Mouse (Mus musculus): ENCODE measurements around the gene Gm21987.

Gene Gm21987

DNA sequence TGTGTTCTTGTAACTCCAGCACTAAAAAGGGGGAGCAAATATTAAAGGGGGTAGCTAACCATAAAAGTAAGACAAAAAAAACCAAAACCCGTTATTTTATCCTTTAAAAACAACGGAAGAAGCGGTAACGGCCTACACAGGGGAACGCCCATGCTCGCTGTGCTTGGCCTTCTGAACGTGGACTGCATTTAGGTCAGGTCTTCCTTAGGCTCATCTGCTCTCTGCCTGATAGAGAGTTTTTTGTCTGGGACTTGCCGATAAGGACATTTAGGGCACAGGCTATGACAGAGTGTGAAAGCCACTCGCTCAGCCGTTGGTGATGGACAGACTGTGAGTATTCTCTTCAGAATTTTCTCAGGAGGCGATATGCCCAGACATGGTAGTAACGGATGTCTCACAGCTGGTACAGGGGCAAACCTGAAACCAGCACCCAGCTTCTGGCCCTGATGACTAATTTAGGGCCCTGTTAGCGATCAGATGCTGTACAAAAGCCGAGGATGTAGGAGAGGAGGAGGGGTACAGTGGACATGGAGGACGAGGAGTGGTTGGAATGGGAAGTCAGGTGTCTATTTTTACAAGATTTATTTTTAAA lies 25.0 kb downstream of the Gm21987 start:
- no peak for DNase-seq (ENCODE audit: low spot score)

GRCm38 (mm10) chr16:38372876-38373275 lies 26.0 kb downstream of the Gm21987 start:
- DNase-seq (ENCODE audit: low spot score), result no peak

DNA sequence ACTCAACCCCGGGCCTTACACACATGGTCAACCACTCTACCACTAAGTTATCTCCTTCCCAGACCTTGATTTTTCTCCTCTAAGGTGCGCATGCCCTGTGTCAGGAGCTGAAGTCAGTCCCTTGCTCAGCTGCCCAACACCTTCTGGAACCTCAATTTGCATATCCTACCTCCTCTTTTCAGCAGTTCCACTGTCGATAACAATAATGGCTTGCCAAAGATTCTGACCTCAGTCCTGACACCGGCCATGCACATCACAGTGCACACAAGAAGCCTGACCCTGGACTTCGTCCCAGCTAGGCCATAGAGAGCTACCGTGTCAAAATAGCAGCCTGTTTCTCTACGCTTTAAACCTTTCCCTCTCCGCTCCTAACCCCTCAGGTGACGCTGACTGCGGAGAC lies 26.6 kb downstream of the Gm21987 start:
- DNase-seq (ENCODE audit: low spot score), result no peak

- DNase-seq (ENCODE audit: low spot score), result no peak
These were observed 27.1 kb downstream of the Gm21987 start for GRCm38 (mm10) chr16:38373941-38374340.

GRCm38 (mm10) chr16:38374379-38375140 lies 27.7 kb downstream of the Gm21987 start:
- DNase-seq (ENCODE audit: low spot score), result no peak

- DNase-seq (ENCODE audit: low spot score), result no peak
These were observed 28.3 kb downstream of the Gm21987 start for GRCm38 (mm10) chr16:38375182-38375581.

- DNase-seq (ENCODE audit: low spot score), result peak; percentile 67
These were observed 29.5 kb downstream of the Gm21987 start for GRCm38 (mm10) chr16:38376163-38376840.

- no peak for DNase-seq (ENCODE audit: low spot score)
These were observed 30.0 kb downstream of the Gm21987 start for GRCm38 (mm10) chr16:38376841-38377249.

DNA sequence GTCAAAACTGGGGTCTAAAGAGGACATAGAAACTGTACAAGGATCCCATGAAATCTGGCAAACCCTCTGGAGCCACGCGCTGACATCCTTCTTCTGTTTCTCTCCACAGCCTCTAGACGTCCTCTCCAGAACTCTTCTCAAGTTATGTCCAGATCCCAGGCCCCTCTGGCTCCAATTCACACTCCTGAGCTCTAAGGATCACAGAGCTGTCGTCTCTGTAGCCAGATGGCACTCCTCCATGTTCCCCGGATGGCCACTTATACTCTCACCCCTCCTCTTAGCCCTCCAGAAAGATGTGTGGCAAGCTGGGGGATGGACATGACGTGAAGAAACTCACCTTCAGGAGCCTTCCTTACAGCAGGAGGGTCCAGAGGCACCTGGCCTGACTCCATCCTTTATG lies 30.7 kb downstream of the Gm21987 start:
- no peak for DNase-seq (ENCODE audit: low spot score)

GRCm38 (mm10) chr16:38378591-38378990 lies 31.8 kb downstream of the Gm21987 start:
- DNase-seq (ENCODE audit: low spot score), result no peak

DNA sequence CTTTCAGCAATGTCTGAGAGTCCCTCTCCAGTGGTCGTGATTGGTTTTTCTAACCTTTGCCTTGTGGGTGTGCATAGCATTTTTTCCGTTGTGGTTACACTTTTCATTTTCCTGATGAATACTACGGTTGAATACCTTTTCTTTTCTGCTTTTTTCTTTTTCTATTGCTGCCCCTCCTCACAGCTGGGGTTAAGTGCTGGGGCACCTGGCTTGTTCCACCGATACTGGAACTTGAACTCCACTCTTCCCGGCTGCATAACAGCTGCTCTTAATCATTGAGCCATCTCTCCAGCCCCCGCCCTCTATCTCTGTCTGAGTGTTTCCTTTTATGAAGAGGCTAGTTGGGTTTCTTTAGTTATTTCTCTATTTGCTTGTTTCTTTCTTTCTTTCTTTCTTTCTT lies 32.2 kb downstream of the Gm21987 start:
- no peak for DNase-seq (ENCODE audit: low spot score)

GRCm38 (mm10) chr16:38379493-38379892 lies 32.7 kb downstream of the Gm21987 start:
- DNase-seq (ENCODE audit: low spot score), result no peak

DNA sequence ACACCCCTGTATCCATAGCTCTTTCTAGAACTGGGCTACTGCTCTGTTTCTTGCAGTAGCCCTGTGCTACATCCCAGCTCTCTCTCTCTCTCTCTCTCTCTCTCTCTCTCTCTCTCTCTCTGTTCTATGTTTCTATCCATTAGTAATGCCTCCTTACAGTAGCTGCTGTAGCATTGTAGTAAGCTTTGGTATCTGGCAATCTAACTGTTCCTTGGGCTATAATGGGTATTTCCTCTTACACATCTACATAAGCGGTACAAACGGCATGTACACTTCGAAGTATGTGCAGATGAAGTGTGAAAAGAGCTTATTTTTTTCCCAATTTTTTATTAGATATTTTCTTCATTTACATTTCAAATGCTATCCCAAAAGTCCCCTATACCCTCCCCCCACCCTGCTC lies 33.1 kb downstream of the Gm21987 start:
- no peak for DNase-seq (ENCODE audit: low spot score)

DNA sequence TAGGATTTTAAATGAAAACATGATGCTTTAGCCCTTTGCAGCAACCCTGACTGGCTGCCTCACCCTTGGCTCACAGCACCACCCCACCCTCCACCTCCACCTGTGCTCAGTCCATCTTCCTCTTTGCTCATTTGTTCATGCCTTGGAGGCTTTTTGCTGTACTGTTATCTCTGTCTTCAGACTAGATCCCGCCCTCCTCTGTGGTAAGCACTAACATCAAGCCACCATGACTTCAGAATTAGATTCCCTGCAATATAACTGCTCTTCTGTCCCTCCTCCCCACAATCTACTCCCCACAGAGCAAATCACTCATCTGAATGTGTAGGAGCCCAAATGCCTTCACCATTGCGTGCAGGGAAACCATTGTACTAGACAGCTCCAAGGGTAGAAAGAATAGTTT lies 36.8 kb downstream of the Gm21987 start:
- DNase-seq (ENCODE audit: low spot score), result no peak

DNA sequence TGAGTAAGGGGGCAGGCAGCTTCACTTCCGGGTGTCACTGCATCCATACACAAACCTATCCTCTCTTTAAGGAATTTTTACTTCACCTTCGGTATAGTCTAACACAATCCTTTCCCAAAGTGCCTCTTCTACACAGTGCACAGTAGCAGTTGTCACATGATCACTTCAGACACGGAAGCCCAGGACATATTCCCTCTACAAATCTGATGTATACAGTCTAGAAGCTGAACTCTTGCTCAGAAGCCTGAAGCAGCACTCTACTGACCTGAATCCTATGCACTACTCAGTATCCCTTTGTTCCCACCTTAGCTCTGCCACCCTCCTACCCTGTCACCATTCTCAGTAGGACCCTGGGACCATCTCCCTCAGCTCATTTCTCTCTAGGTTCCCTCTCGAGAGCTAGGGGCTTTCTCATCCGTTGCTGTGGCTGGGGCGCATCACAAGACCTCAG lies 38.4 kb downstream of the Gm21987 start:
- no peak for DNase-seq (ENCODE audit: low spot score)

- no peak for DNase-seq (ENCODE audit: low spot score)
These were observed 38.9 kb downstream of the Gm21987 start for GRCm38 (mm10) chr16:38385700-38386099.

DNA sequence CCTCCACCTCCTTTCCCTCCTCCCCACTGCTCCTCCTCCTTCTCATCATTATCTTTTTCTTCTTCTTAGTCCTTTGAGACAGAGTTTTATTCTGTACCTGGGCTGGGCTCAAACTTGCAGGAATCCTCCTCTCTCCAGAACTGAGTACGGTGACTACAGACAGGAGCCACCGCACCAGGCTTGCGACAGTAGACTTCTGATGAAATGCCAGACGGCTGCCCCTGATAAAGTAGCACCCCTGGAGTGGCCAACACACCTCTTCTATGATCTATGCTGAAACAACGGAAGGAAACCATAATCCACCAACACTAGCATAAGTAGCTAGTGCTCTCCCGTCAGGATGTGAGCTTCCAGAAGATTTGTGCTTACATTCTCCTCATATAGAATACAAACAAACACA lies 40.5 kb downstream of the Gm21987 start:
- DNase-seq (ENCODE audit: low spot score), result no peak

- DNase-seq (ENCODE audit: low spot score), result no peak
These were observed 41.9 kb downstream of the Gm21987 start for GRCm38 (mm10) chr16:38388757-38389156.

DNA sequence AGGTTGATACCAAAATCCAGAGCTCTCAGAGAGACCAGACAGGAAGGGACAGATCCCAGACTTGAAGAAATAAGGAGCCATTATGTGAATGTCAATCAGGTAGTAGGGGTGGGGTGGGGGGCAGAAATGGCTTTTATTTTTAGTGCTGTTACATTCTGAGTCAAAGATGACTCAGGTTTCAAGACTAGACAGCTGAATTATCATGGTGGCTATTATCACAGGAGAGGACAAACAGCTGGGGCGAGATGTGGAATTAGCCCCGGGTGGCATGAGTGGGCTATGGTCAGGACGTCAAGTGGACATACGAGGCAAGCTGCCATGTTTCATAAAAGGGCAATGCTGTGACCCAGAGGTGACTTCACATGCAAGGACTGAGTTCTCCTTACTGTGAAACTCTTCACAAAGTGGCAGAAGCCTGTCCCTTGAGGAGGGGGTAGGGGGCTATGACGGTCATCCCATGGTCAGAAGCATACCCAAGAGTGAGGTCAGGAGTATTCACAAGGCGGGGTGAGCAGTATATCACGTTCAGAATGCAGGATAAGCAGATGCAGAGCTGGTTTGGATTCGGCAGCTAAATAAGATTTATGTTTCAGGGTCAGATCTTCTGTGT lies 42.5 kb downstream of the Gm21987 start:
- DNase-seq (ENCODE audit: low spot score), result no peak

- DNase-seq (ENCODE audit: low spot score), result no peak
These were observed 43.5 kb downstream of the Gm21987 start for GRCm38 (mm10) chr16:38390322-38390721.

DNA sequence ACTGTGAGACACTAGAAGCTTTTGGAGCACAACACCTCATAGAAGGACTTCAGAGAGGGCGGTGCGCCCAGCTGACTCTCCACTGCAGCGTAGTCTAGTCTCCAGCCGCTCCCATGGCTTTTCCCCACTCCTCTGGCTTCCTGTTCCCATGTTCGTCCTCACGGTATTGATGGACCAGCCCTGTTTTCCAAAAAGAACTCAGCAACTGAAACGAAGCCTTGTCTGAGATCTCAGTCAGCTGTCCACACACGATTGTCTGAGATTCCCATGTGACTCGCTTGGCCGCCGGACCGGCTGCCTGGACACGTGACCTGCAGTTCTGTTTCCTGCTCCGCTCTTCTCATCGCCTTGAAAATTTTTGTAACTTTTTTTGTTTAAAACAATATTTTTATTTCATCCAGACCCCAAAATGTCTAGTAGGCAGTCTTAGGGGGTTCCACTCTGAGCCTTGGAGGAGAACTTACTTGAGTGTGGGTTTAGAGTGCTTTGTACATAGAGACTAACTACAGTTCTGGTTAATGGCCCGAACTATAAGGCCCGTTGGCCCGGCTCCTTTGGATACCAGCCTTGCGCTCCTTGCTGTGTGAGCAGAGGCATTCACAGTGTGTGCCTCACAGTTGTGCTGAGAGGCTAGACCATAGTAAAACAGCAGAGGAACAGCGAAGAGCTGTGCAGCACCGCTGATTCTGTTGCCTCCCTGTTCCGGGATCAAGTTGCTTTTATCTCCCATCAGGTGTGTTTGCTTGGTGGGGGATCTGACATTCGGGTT lies 45.5 kb downstream of the Gm21987 start:
- no peak for DNase-seq (ENCODE audit: low spot score)

DNA sequence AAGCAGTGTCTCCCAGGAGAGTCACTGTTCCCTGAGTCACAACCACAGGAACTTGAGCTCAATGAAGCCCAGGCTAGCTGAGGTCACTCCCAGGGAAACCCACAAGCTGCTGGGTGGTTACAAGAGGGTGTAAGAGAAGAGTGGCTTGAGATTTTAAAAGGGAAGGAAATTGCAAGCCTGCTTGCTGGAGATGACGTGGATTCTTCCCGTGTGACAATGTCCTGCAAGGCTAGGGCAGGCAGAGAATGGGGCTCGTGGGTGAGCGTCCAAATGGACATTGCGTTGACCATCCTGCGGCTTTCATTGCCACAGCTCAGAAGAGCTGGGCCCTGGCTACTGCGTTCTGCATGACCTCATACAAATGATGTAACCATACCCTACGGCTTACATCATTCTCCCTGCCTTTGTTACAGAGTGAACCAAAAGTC lies 47.4 kb downstream of the Gm21987 start:
- no peak for DNase-seq (ENCODE audit: low spot score)

All from embryo, embryonic 10.5 days (tissue).